Mouse (Mus musculus): ENCODE measurements at regions not wholly inside any gene's neighbourhood (a gene's known extent, or its start where the extent isn't known, plus 50 kb on each side); places are given as distances from the start of the nearest gene placed in this dataset.
A peak's percentile ranks its signal among the peaks of the same experiment; 100 is the strongest.

DNA sequence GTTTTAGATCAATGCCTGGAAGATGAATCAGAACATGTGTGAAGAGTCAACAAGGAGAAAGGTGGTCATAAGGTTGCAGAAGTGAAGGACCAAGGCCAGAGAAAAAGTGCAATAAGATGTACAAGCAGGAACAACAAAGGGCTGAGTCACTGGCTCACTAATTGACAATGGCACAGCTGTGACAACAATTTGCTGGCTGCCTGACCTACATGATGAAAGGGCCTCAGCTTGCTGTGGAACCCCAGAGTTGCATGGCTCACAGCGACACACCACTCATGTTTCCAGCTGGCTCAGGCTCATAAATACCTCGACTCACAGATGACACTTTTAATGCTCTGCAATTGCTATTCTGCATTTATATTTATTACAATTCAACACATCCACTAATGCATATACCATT is 799.3 kb upstream of the Nr2f1 start:
- no peak overlapping the region for H3K9ac ChIP-seq (replicated peaks)
- H3K27ac ChIP-seq (replicated peaks), result no peak overlapping the region
- WGBS, result 15% methylated on average over 2 of the region's 2 CpGs
- no peaks in the 10 kb centered on the region for H3K36me3 ChIP-seq
- H3K9me3 ChIP-seq (replicated peaks), result no peaks in the 10 kb centered on the region
- no peaks in the 10 kb centered on the region for H3K4me1 ChIP-seq
- no peak for ATAC-seq (ENCODE audit: low FRiP score)
- no peak overlapping the region for H3K4me3 ChIP-seq (replicated peaks)
- no peaks in the 10 kb centered on the region for H3K27me3 ChIP-seq (replicated peaks)
- no peak overlapping the region for H3K4me2 ChIP-seq

DNA sequence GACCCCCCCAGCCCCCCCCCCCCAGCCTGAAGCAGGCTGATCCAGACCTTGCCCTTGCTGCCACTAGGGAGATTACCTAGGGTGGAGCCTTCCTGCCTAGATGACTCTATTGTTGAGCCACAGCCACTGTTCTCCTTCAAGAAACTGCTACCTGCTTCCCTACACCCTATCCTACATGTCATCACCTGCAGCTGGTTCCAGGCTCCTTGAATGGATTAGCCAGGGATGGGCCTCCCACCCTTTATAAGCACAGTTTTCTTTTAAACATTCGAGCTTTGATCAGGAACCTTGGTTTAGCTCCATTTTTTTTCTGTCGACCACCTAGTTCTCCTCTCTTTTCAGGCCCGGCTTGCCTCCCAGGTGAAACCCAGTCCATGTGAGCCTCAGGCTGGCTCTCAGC is 792.8 kb upstream of the Nr2f1 start:
- Histone ChIP-seq H3K36me3 (no peaks in the 10 kb centered on the region), H3K9me3 (replicated peaks) (no peaks in the 10 kb centered on the region), H3K27ac (replicated peaks) (no peak overlapping the region), H3K4me3 (replicated peaks) (no peak overlapping the region), H3K4me1 (no peaks in the 10 kb centered on the region), H3K4me2 (no peak overlapping the region), H3K9ac (replicated peaks) (no peak overlapping the region), H3K27me3 (replicated peaks) (no peaks in the 10 kb centered on the region)
- no peak for ATAC-seq (ENCODE audit: low FRiP score)
- 90% methylated on average over 3 of the region's 3 CpGs for WGBS

DNA sequence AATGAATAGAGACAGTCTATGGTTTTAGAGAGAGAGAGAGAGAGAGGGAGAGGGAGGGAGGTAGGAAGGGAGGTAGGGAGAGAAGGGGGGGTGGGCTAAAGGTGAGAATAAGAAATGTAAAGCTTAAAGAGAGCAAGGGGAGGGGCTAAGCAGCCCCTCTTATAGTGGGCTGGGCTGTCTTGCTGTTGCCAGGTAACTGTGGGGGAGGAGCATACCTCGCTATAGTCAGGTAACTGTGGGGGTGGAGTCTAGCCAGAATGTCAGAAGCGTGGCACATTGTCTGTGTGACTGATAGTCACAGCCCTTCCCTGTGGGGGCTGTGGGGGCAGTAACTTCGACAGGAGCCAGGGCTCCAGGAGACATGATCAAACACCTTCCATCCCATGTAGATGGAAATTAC is 786.4 kb upstream of the Nr2f1 start:
- no peak for ATAC-seq (ENCODE audit: low FRiP score)

GRCm38 (mm10) chr13:78977224-78977780 is 777.7 kb upstream of the Nr2f1 start:
- Histone ChIP-seq H3K36me3 (no peaks in the 10 kb centered on the region), H3K9me3 (replicated peaks) (no peaks in the 10 kb centered on the region), H3K4me3 (replicated peaks) (no peak overlapping the region), H3K27me3 (replicated peaks) (no peaks in the 10 kb centered on the region), H3K4me2 (no peak overlapping the region), H3K4me1 (no peaks in the 10 kb centered on the region), H3K27ac (replicated peaks) (no peak overlapping the region), H3K9ac (replicated peaks) (no peak overlapping the region)
- ATAC-seq (ENCODE audit: low FRiP score), result no peak
- 75% methylated on average over 3 of the region's 3 CpGs for WGBS

More for the DNA sequence above, 786.4 kb upstream of the Nr2f1 start:
- Histone ChIP-seq H3K27ac (replicated peaks) (no peak overlapping the region), H3K9ac (replicated peaks) (no peak overlapping the region), H3K36me3 (no peaks in the 10 kb centered on the region), H3K27me3 (replicated peaks) (no peaks in the 10 kb centered on the region), H3K4me1 (no peaks in the 10 kb centered on the region), H3K4me3 (replicated peaks) (no peak overlapping the region), H3K9me3 (replicated peaks) (no peaks in the 10 kb centered on the region), H3K4me2 (no peak overlapping the region)
- 25% methylated on average over 3 of the region's 3 CpGs for WGBS

DNA sequence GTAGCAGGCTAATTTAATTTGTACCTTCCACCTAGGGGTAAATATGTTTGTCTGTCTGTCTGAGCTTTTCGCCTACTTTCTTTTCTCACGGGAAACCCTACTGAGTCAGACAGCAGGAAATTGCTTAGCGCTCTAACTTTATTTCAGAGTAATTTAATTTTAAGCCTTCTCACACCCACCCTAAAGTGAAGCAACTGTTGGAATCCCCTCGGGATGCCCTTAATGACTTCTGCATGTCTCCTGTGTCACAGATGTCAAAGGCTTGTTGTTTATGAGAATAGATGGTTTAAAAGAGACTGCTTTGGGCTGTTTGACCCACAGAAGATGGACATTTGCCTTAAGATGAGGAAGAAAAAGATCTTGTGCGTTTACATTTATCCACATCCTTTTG is 738.8 kb upstream of the Nr2f1 start:
- peak overlapping the region; percentile 45; the same call in 1 of the 2 replicates for H3K27ac ChIP-seq (replicated peaks)
- no peak overlapping the region for H3K4me3 ChIP-seq (replicated peaks)
- no peaks in the 10 kb centered on the region for H3K9me3 ChIP-seq (replicated peaks)
- 9% methylated on average over 5 of the region's 5 CpGs for WGBS
- no peak overlapping the region for H3K4me2 ChIP-seq
- H3K4me1 ChIP-seq, result peaks cover 6% of the 10 kb centered on the region; the same call in 1 of the 2 replicates
- H3K9ac ChIP-seq (replicated peaks), result no peak overlapping the region
- H3K27me3 ChIP-seq (replicated peaks), result no peaks in the 10 kb centered on the region
- ATAC-seq (ENCODE audit: low FRiP score), result peak; percentile 56
- no peaks in the 10 kb centered on the region for H3K36me3 ChIP-seq

DNA sequence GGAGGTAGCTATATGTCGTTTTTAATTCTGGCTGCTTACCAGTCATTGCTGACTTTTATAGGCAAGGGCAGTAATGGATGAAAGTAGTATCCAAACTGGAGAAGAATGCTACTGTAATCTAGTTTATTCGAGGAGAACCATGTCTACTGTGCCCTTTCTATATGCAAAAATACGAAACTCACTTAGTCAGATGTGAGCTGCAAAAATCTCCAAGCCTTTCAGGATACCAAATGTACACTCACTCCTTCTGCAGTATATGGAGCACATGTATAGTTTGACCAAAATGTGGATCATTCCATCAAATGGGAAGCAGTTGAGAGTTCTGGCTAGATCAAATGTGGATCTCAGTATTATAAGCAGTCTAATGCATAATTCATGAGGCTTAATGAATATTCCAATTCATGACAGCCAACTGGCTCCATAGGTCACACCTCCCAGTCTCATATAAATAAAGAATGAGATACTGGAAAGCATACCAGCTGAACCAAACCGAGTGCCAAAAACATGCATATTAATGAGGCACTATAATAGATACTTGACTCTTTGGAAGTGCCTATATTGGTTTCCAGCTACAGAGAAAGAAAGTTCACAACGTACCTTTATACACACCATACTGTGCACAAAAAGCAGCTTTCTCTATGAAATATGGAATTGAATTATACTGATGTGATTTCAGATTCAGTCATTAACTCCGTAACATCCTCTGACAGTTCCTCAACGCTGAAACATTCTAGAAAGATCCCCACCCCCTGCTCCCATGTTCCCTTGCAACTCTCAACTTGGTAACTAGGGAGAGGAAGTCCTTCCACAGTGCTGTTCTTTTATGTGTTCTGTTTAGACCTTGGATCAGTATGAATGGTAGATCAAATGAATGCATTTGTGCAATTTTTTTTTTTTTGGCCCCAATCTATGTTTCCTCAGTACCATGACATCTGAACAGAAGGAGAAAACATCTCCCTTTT is 738.1 kb upstream of the Nr2f1 start:
- 0 out of 2 replicates have a peak overlapping the region, but pooled peaks have one; percentile 13 for H3K4me2 ChIP-seq

GRCm38 (mm10) chr13:78935990-78936650 is 736.6 kb upstream of the Nr2f1 start:
- no peak overlapping the region for H3K4me3 ChIP-seq (replicated peaks)
- H3K4me1 ChIP-seq, result peaks cover 6% of the 10 kb centered on the region; the same call in 1 of the 2 replicates
- no peaks in the 10 kb centered on the region for H3K9me3 ChIP-seq (replicated peaks)
- H3K27ac ChIP-seq (replicated peaks), result no peak overlapping the region
- H3K36me3 ChIP-seq, result no peaks in the 10 kb centered on the region
- no peak overlapping the region for H3K4me2 ChIP-seq
- H3K27me3 ChIP-seq (replicated peaks), result no peaks in the 10 kb centered on the region
- H3K9ac ChIP-seq (replicated peaks), result no peak overlapping the region
- WGBS, result 8% methylated on average over 3 of the region's 3 CpGs
- ATAC-seq (ENCODE audit: low FRiP score), result no peak

More for the DNA sequence above, 738.1 kb upstream of the Nr2f1 start:
- 21% methylated on average over 7 of the region's 7 CpGs for WGBS
- H3K36me3 ChIP-seq, result no peaks in the 10 kb centered on the region
- no peak overlapping the region for H3K4me3 ChIP-seq (replicated peaks)
- H3K4me1 ChIP-seq, result peaks cover 6% of the 10 kb centered on the region; the same call in 1 of the 2 replicates
- ATAC-seq (ENCODE audit: low FRiP score), result peak; percentile 92
- H3K27ac ChIP-seq (replicated peaks), result peak overlapping the region; percentile 51
- H3K9me3 ChIP-seq (replicated peaks), result no peaks in the 10 kb centered on the region
- H3K9ac ChIP-seq (replicated peaks), result no peak overlapping the region
- H3K27me3 ChIP-seq (replicated peaks), result no peaks in the 10 kb centered on the region

GRCm38 (mm10) chr13:78928347-78928746 is 728.8 kb upstream of the Nr2f1 start:
- H3K9me3 ChIP-seq (replicated peaks), result no peaks in the 10 kb centered on the region
- no peaks in the 10 kb centered on the region for H3K4me1 ChIP-seq
- H3K27me3 ChIP-seq (replicated peaks), result no peaks in the 10 kb centered on the region
- no peak overlapping the region for H3K4me2 ChIP-seq
- no peak overlapping the region for H3K27ac ChIP-seq (replicated peaks)
- H3K36me3 ChIP-seq, result no peaks in the 10 kb centered on the region
- H3K9ac ChIP-seq (replicated peaks), result no peak overlapping the region
- no peak overlapping the region for H3K4me3 ChIP-seq (replicated peaks)
- WGBS, result 46% methylated on average over 1 of the region's 1 CpGs
- no peak for ATAC-seq (ENCODE audit: low FRiP score)

- Histone ChIP-seq H3K27ac (replicated peaks) (no peak overlapping the region), H3K4me1 (peaks cover 3% of the 10 kb centered on the region; the same call in 1 of the 2 replicates), H3K27me3 (replicated peaks) (no peaks in the 10 kb centered on the region), H3K4me3 (replicated peaks) (no peak overlapping the region), H3K4me2 (no peak overlapping the region), H3K9me3 (replicated peaks) (no peaks in the 10 kb centered on the region), H3K9ac (replicated peaks) (no peak overlapping the region), H3K36me3 (no peaks in the 10 kb centered on the region)
- no peak; the same call in 1 of the 2 replicates for ATAC-seq (ENCODE audit: low FRiP score)
- 19% methylated on average over 3 of the region's 3 CpGs for WGBS
Observed at GRCm38 (mm10) chr13:78920802-78921201, 721.2 kb upstream of the Nr2f1 start.

DNA sequence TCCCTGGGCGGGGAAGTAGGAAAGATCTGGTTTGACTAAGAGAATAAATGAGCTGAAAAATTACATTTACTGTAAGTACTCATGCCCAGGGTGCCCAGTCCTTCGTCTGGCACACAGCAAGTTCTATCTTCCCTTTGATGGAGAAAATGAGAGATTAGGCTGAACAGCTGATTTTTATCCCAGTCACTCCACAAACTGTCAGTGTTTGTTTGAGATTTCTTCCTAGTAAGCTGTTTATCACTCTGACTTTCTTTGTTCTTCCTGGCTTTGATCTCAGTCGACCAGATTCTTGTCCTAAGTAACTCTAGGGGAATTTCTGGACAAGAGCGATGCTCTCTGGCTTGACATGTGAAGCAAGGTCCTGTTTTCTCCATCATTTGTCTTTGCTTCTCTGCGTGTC is 710.3 kb upstream of the Nr2f1 start:
- H3K27me3 ChIP-seq (replicated peaks), result no peaks in the 10 kb centered on the region
- no peaks in the 10 kb centered on the region for H3K9me3 ChIP-seq (replicated peaks)
- no peaks in the 10 kb centered on the region for H3K36me3 ChIP-seq
- no peak for ATAC-seq (ENCODE audit: low FRiP score)
- H3K27ac ChIP-seq (replicated peaks), result no peak overlapping the region
- WGBS, result 11% methylated on average over 5 of the region's 5 CpGs
- no peak overlapping the region for H3K4me2 ChIP-seq
- no peak overlapping the region for H3K4me3 ChIP-seq (replicated peaks)
- H3K9ac ChIP-seq (replicated peaks), result no peak overlapping the region
- H3K4me1 ChIP-seq, result no peaks in the 10 kb centered on the region

DNA sequence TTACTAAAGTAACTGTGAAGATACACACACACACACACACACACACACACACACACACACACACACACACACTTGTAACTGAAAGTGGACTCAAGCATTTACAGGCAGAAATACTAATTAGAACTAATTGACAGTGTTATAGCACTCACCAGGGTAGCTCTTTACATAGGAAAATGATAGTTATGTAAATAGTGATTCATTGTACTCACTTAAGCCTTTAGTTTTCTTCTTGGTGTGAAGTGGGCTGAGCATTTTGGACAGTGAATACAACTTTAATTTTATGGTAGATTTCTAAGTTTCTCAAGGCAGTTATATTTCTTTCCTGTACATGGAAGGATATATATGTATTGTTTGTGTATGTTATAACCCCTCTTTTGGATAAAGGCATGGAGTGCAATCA is 704.5 kb upstream of the Nr2f1 start:
- Histone ChIP-seq H3K4me2 (no peak overlapping the region), H3K27ac (replicated peaks) (no peak overlapping the region), H3K36me3 (no peaks in the 10 kb centered on the region), H3K9me3 (replicated peaks) (no peaks in the 10 kb centered on the region), H3K9ac (replicated peaks) (no peak overlapping the region), H3K27me3 (replicated peaks) (no peaks in the 10 kb centered on the region), H3K4me1 (no peaks in the 10 kb centered on the region), H3K4me3 (replicated peaks) (no peak overlapping the region)
- no peak for ATAC-seq (ENCODE audit: low FRiP score)

DNA sequence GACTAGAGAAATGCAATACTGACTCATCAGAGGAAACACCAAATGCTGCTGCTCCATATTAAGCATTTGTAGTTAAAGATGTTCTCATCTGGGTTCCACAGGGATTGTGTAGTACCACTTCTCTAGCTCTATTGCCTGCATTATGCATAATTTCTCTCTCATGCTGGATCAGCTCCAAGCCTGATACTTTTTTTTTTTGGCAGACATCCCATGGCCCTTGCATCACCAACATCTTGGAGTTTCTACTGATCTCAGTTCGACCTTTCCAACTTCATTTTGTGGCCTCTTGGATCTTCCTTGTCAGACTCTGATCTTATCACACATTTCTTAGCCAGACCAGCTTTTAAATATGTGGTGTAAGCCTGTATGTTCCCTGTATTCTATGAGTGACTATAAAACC is 701.1 kb upstream of the Nr2f1 start:
- Histone ChIP-seq H3K9ac (replicated peaks) (no peak overlapping the region), H3K27me3 (replicated peaks) (no peaks in the 10 kb centered on the region), H3K9me3 (replicated peaks) (no peaks in the 10 kb centered on the region), H3K4me1 (no peaks in the 10 kb centered on the region), H3K4me3 (replicated peaks) (no peak overlapping the region), H3K4me2 (no peak overlapping the region), H3K27ac (replicated peaks) (no peak overlapping the region), H3K36me3 (no peaks in the 10 kb centered on the region)
- WGBS, result 82% methylated on average over 1 of the region's 1 CpGs
- no peak for ATAC-seq (ENCODE audit: low FRiP score)

All from neural tube, embryonic 15.5 days (tissue).